Mouse (Mus musculus) adrenal gland, postnatal 4 days (tissue): ENCODE data around the gene Gm10681. TPM values are rescaled to one million over a fixed set of nuclear protein-coding genes. Genes with fewer than 3 reads are reported as not detected.
"Not testable (repeated sequence)": the region's sequence is repeated elsewhere in the genome, so short reads cannot be mapped to it uniquely, and the experiment has no call there.

Experiments used
- DNase-seq, 2 experiments: peaks; one replicate each; pipeline ENCODE4 v3.0.0; 2021 to 2022; ENCODE audit warnings: low spot score in 2 of 2, mixed read lengths in 2 of 2
- long read RNA-seq, 2 experiments: library from polyadenylated mRNA; stranded (forward); transcript quantifications; one replicate each; pipeline ENCODE4 v2.0.0; 2021
- total RNA-seq, 2 experiments: library from RNA; stranded (reverse); gene quantifications; 2 replicates each; pipeline ENCODE4 v1.2.3; 2021

Gm10681 gene
- 10 to 100 TPM in 1 of 2 experiments, 1 to 10 TPM in 1; 1.9 to 18.9 TPM for total RNA-seq
- long read RNA-seq, experiment 1: 0 reads
- long read RNA-seq, experiment 2, partial matches to known transcripts: 0 of 7 reads
- long read RNA-seq, experiment 2, other reads (novel, unspliced or antisense): 6 of 7 reads

- no peak for DNase-seq
These were observed at the start of gene Gm10681 for GRCm38 (mm10) chr3:98588707-98589106. TSS of gene Gm10681 (minus strand) at chr3:98588807.

DNA sequence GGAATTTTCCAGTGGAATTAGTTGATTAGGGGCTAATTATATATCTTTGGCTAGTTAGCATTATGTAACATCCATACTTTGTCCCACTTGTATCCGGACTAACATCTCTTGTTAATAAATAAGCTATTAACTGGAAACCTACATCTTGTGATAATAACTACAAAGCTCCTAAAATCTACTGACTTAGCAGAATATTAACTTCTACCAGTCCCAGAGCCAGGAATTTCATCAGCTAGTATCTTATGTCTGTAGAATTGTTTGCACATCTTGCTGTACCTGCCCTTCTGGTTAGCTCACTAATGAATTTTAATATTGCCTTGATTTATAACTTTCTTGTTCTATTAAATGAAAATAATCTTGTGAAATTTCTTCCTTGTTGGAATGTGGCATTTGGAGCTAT is 46.5 kb upstream of the Gm10681 start:
- DNase-seq: no peak

DNA sequence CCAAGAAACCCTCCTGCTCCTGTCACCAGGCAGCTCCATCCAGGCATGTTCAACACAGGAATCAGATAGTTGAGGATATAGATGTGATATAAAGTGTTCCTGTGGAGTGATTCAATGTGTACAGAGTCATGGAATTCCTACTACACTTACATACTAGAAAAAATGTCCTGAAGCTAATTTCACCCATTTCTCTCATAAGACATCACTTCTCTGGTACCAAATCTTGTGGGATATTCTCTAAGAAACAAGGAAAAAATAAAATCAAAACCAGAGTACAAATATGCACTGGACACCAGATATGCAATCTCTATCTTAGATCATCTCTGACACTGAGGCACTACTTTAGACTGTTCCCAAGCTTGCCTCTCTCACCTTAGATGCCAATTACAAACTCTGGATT is 41.5 kb upstream of the Gm10681 start, which contains the start of gene Hsd3b5:
Hsd3b5 (minus strand) TSS at position 101 of the 400 bp plus-strand sequence.
- no peak for DNase-seq

GRCm38 (mm10) chr3:98629633-98630032 is 41.0 kb upstream of the Gm10681 start:
- no peak for DNase-seq

DNA sequence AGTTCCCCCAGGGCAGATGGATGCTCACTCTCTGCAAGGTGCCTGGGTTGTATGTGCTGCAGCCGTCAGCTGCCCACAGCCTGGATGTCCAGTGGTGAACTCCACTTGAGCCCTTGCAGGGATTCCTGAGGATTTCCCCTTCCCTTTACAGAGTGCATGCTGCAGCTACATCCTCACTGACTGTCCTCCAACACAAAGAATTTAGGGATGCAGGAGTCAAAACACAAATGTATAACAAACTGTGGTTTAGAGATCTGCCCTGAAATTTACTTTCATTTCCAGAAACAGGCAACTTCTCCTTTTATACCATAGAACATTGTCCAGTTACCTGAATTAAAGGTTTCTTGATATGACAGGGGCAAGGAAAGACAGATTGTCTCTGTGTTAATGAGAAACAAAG is 28.2 kb upstream of the Gm10681 start:
- not testable (repeated sequence) for DNase-seq

GRCm38 (mm10) chr3:98616244-98616643 is 27.6 kb upstream of the Gm10681 start:
- not testable (repeated sequence) for DNase-seq

GRCm38 (mm10) chr3:98614406-98614927 is 25.9 kb upstream of the Gm10681 start:
- DNase-seq: not testable (repeated sequence)

GRCm38 (mm10) chr3:98613963-98614362 is 25.4 kb upstream of the Gm10681 start:
- DNase-seq: no peak

- DNase-seq: not testable (repeated sequence)
These were observed 24.9 kb upstream of the Gm10681 start for GRCm38 (mm10) chr3:98613540-98613939.

- no peak for DNase-seq
These were observed 886 bp downstream of the Gm10681 start for GRCm38 (mm10) chr3:98587721-98588120.

DNA sequence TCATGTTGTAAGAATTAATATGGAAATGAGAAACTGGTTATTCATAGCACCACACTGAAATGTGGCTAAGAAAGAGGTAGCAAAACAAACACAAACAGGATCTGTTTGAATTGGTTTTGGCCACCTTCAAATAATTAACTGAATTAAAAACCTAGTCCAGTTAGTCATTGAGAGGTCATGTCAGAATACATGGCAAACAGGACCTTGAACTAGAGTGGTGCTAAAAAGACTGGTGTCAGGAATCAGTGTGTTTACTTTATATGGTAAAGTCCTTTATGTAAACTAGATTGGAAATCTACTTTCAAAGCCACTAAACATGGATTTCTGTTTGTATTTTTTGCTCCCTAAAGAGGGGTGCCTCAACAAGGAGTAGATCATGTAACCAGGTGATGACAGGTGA is 6.0 kb downstream of the Gm10681 start:
- not testable (repeated sequence) for DNase-seq

DNA sequence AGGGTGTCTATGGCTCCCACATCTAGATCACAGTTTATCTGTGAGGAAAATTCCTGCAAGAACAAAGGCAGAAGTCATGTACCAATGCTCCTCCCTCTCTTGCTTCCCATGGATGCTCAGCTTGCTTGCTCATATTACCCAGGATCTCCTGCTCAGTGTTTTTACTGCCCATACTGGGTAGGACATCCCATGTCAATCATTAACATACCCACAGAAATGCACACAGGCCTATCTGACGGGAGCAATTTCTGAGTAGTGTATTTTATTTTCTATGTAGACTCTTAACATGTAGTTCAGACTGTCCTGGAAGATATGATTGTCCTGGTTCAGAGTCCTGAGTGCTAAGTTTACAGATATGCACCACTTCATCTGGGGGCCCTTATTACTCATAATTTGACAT is 6.4 kb downstream of the Gm10681 start:
- DNase-seq: not testable (repeated sequence)

DNA sequence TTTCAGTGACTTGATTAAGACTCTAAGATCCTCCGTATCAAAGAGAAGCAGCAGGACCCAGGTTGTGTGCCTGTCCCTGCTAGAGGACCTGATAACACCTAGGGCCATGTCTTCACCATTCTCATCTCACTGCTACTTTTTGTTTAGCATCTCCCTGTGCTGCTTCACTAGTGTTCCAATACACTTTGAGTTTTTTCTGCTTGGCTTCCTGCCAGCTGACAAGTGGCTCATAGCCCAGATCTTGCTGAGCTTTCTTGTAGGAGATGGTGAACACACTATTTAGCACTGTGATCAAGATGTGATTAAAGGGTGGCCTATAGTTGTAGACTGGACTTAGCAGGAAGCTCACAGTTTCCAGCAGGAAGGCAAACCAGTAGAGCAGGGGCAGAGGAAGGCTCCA is 7.6 kb downstream of the Gm10681 start:
- not testable (repeated sequence) for DNase-seq

DNA sequence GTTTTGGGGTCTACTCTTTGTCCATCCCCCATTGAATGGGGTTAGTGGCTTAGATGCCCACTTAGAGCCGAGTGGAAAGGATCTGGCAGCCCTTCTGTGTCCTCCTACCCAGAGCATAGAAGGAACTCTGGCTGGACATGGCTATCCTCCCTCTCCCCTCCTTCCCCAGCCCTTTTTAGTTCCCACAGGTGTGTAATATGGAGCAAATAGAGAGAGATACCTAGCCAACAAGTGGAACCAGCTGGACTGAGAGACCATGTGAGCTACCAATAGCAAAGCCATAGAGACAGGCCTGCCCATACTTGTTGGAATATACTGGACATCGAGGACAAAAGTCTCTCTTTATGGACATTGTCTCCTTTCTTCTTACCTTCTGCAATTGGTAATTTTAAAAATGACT is 20.9 kb downstream of the Gm10681 start:
- not testable (repeated sequence) for DNase-seq

- not testable (repeated sequence) for DNase-seq
These were observed 23.7 kb downstream of the Gm10681 start for GRCm38 (mm10) chr3:98564894-98565293.

- not testable (repeated sequence) for DNase-seq
These were observed 24.8 kb downstream of the Gm10681 start for GRCm38 (mm10) chr3:98563831-98564230.

DNA sequence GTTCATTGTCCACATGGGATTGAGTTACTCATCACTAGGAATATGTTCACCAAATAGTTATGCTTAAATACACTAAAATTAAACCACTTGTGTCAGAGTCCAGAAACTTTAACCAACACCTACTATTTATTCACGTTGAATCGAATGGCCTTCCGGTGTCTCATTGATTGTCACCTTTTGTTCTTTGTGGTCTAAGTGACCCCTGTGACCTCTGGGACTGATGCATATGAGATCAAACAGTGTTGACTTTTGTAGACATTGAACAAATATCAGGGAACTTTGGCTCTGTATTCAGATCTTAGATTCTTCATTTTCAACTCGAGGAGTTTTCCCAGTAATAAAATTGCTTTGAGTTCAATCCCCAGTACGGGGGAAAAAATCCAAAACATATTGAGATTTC is 27.9 kb downstream of the Gm10681 start:
- not testable (repeated sequence) for DNase-seq

DNA sequence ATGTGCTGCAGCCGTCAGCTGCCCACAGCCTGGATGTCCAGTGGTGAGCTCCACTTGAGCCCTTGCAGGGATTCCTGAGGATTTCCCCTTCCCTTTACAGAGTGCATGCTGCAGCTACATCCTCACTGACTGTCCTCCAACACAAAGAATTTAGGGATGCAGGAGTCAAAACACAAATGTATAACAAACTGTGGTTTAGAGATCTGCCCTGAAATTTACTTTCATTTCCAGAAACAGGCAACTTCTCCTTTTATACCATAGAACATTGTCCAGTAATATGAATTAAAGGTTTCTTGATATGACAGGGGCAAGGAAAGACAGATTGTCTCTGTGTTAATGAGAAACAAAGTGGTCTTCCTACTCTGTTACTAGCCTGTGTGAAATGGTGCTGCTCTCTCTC is 37.8 kb downstream of the Gm10681 start:
- DNase-seq: not testable (repeated sequence)

GRCm38 (mm10) chr3:98550215-98550614 is 38.4 kb downstream of the Gm10681 start:
- DNase-seq: not testable (repeated sequence)

GRCm38 (mm10) chr3:98548495-98548894 is 40.1 kb downstream of the Gm10681 start:
- not testable (repeated sequence) for DNase-seq

GRCm38 (mm10) chr3:98547641-98548040 is 41.0 kb downstream of the Gm10681 start:
- DNase-seq: not testable (repeated sequence)

- not testable (repeated sequence) for DNase-seq
These were observed 63.6 kb downstream of the Gm10681 start for GRCm38 (mm10) chr3:98524978-98525377.

DNA sequence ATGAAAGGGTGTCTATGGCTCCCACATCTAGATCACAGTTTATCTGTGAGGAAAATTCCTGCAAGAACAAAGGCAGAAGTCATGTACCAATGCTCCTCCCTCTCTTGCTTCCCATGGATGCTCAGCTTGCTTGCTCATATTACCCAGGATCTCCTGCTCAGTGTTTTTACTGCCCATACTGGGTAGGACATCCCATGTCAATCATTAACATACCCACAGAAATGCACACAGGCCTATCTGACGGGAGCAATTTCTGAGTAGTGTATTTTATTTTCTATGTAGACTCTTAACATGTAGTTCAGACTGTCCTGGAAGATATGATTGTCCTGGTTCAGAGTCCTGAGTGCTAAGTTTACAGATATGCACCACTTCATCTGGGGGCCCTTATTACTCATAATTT is 64.1 kb downstream of the Gm10681 start:
- DNase-seq: not testable (repeated sequence)
